Mouse (Mus musculus) kidney, adult 18-20 months (tissue): ENCODE results near the gene Wls.

Source experiments
- DNase-seq: peaks from one replicate; pipeline ENCODE4 v3.0.0; 2021

The Wls gene

GRCm38 (mm10) chr3:159839481-159839880 lies at the start of gene Wls:
Gene Wls, plus strand, starts transcription at chr3:159839672.
- DNase-seq = peak; percentile 83

- DNase-seq = no peak
Measured at GRCm38 (mm10) chr3:159789781-159790180, 49.7 kb upstream of the Wls start.

GRCm38 (mm10) chr3:159831535-159831934 lies 7.9 kb upstream of the Wls start:
- no peak for DNase-seq

- peak; percentile 77 for DNase-seq
Measured at GRCm38 (mm10) chr3:159840002-159840816, 737 bp downstream of the Wls start.

GRCm38 (mm10) chr3:159840817-159841390 lies 1.4 kb downstream of the Wls start:
- DNase-seq = peak; percentile 59

- DNase-seq = peak; percentile 28
Measured at GRCm38 (mm10) chr3:159841458-159841857, 2.0 kb downstream of the Wls start.

- DNase-seq = no peak
Measured at GRCm38 (mm10) chr3:159843135-159843534, 3.7 kb downstream of the Wls start.

GRCm38 (mm10) chr3:159847410-159848016 lies 8.0 kb downstream of the Wls start:
- no peak for DNase-seq

GRCm38 (mm10) chr3:159848156-159848555 lies 8.7 kb downstream of the Wls start:
- no peak for DNase-seq

GRCm38 (mm10) chr3:159851476-159851875 lies 12.0 kb downstream of the Wls start:
- no peak for DNase-seq

GRCm38 (mm10) chr3:159851980-159852379 lies 12.5 kb downstream of the Wls start:
- DNase-seq = no peak

GRCm38 (mm10) chr3:159857112-159857511 lies 17.6 kb downstream of the Wls start:
- DNase-seq = no peak

GRCm38 (mm10) chr3:159865691-159866090 lies 26.2 kb downstream of the Wls start:
- DNase-seq = no peak

- DNase-seq = no peak
Measured at GRCm38 (mm10) chr3:159878983-159879382, 39.5 kb downstream of the Wls start.

GRCm38 (mm10) chr3:159883325-159883724 lies 43.9 kb downstream of the Wls start:
- DNase-seq = no peak

GRCm38 (mm10) chr3:159884802-159885201 lies 45.3 kb downstream of the Wls start:
- no peak for DNase-seq

GRCm38 (mm10) chr3:159885271-159885670 lies 45.8 kb downstream of the Wls start:
- peak; percentile 35 for DNase-seq

GRCm38 (mm10) chr3:159885781-159886400 lies 46.4 kb downstream of the Wls start:
- DNase-seq = no peak

GRCm38 (mm10) chr3:159890176-159891056 lies 50.9 kb downstream of the Wls start:
- no peak for DNase-seq

- DNase-seq = no peak
Measured at GRCm38 (mm10) chr3:159891057-159891752, 51.7 kb downstream of the Wls start.

- no peak for DNase-seq
Measured at GRCm38 (mm10) chr3:159907329-159907728, 67.9 kb downstream of the Wls start.
